Mouse (Mus musculus): ENCODE measurements around the gene Atxn10. TPM values are rescaled to one million over a fixed set of nuclear protein-coding genes. Genes with fewer than 3 reads are reported as not detected.

Gene Atxn10
- 24.4 and 66.8 TPM in 2 replicates for polyA plus RNA-seq (2011; ENCODE audit: insufficient read depth, insufficient read length, low replicate concordance, missing spikeins)

- Histone ChIP-seq H3K4me1 (ENCODE audit: control insufficient read depth, insufficient read depth, low read length) (no peaks in the 10 kb centered on the region; the same call in 1 of the 2 replicates), H3K4me3 (replicated peaks; ENCODE audit: control insufficient read depth, low read depth, low read length) (peak within 1 kb of the TSS; percentile 70), H3K27ac (ENCODE audit: control insufficient read depth, insufficient read depth, low read depth, low read length, poor library complexity) (peak within 1 kb of the TSS; percentile 99)
- 22% methylated on average over 15 of the region's 19 CpGs for WGBS
- TF ChIP-seq CTCF (IDR thresholded peaks at IDR 0.05; ENCODE audit: control insufficient read depth, insufficient read depth, low read length) (no peak), POLR2A (IDR thresholded peaks at IDR 0.05; ENCODE audit: borderline replicate concordance, control insufficient read depth, low read depth, low read length) (no peak)
Measured at GRCm38 (mm10) chr15:85335671-85336300, at the start of gene Atxn10. Atxn10 (plus strand) TSS chr15:85336245.

- WGBS, result 86% methylated on average over 3 of the region's 3 CpGs
- peak; percentile 23; the same call in 1 of the 2 replicates for TF ChIP-seq CTCF (IDR thresholded peaks at IDR 0.05; ENCODE audit: control insufficient read depth, insufficient read depth, low read length)
- no peak for TF ChIP-seq POLR2A (IDR thresholded peaks at IDR 0.05; ENCODE audit: borderline replicate concordance, control insufficient read depth, low read depth, low read length)
- Histone ChIP-seq H3K27ac (ENCODE audit: control insufficient read depth, insufficient read depth, low read depth, low read length, poor library complexity) (no peak overlapping the region), H3K4me3 (replicated peaks; ENCODE audit: control insufficient read depth, low read depth, low read length) (no peak overlapping the region), H3K4me1 (ENCODE audit: control insufficient read depth, insufficient read depth, low read length) (no peaks in the 10 kb centered on the region)
Measured at GRCm38 (mm10) chr15:85294632-85295031, 41.4 kb upstream of the Atxn10 start.

- 78% methylated on average over 8 of the region's 8 CpGs for WGBS
- Histone ChIP-seq H3K27ac (ENCODE audit: control insufficient read depth, insufficient read depth, low read depth, low read length, poor library complexity) (no peak overlapping the region), H3K4me1 (ENCODE audit: control insufficient read depth, insufficient read depth, low read length) (no peaks in the 10 kb centered on the region), H3K4me3 (replicated peaks; ENCODE audit: control insufficient read depth, low read depth, low read length) (no peak overlapping the region)
- TF ChIP-seq POLR2A (IDR thresholded peaks at IDR 0.05; ENCODE audit: borderline replicate concordance, control insufficient read depth, low read depth, low read length) (no peak), CTCF (IDR thresholded peaks at IDR 0.05; ENCODE audit: control insufficient read depth, insufficient read depth, low read length) (no peak)
Measured at GRCm38 (mm10) chr15:85295544-85295943, 40.5 kb upstream of the Atxn10 start.

GRCm38 (mm10) chr15:85295977-85296376 lies 40.1 kb upstream of the Atxn10 start:
- no peaks in the 10 kb centered on the region for H3K4me1 ChIP-seq (ENCODE audit: control insufficient read depth, insufficient read depth, low read length)
- H3K4me3 ChIP-seq (replicated peaks; ENCODE audit: control insufficient read depth, low read depth, low read length), result no peak overlapping the region
- WGBS, result 75% methylated on average over 2 of the region's 2 CpGs
- TF ChIP-seq POLR2A (IDR thresholded peaks at IDR 0.05; ENCODE audit: borderline replicate concordance, control insufficient read depth, low read depth, low read length) (no peak), CTCF (IDR thresholded peaks at IDR 0.05; ENCODE audit: control insufficient read depth, insufficient read depth, low read length) (no peak)
- no peak overlapping the region for H3K27ac ChIP-seq (ENCODE audit: control insufficient read depth, insufficient read depth, low read depth, low read length, poor library complexity)

GRCm38 (mm10) chr15:85296538-85296937 lies 39.5 kb upstream of the Atxn10 start:
- no peak for TF ChIP-seq CTCF (IDR thresholded peaks at IDR 0.05; ENCODE audit: control insufficient read depth, insufficient read depth, low read length)
- TF ChIP-seq POLR2A (IDR thresholded peaks at IDR 0.05; ENCODE audit: borderline replicate concordance, control insufficient read depth, low read depth, low read length), result no peak
- H3K4me3 ChIP-seq (replicated peaks; ENCODE audit: control insufficient read depth, low read depth, low read length), result no peak overlapping the region
- no peak overlapping the region for H3K27ac ChIP-seq (ENCODE audit: control insufficient read depth, insufficient read depth, low read depth, low read length, poor library complexity)
- no peaks in the 10 kb centered on the region for H3K4me1 ChIP-seq (ENCODE audit: control insufficient read depth, insufficient read depth, low read length)
- 78% methylated on average over 3 of the region's 3 CpGs for WGBS

GRCm38 (mm10) chr15:85298167-85298781 lies 37.8 kb upstream of the Atxn10 start:
- 63% methylated on average over 17 of the region's 17 CpGs for WGBS
- TF ChIP-seq POLR2A (IDR thresholded peaks at IDR 0.05; ENCODE audit: borderline replicate concordance, control insufficient read depth, low read depth, low read length), result no peak
- no peak for TF ChIP-seq CTCF (IDR thresholded peaks at IDR 0.05; ENCODE audit: control insufficient read depth, insufficient read depth, low read length)

GRCm38 (mm10) chr15:85298946-85299345 lies 37.1 kb upstream of the Atxn10 start:
- no peak overlapping the region for H3K4me3 ChIP-seq (replicated peaks; ENCODE audit: control insufficient read depth, low read depth, low read length)
- TF ChIP-seq POLR2A (IDR thresholded peaks at IDR 0.05; ENCODE audit: borderline replicate concordance, control insufficient read depth, low read depth, low read length) (no peak), CTCF (IDR thresholded peaks at IDR 0.05; ENCODE audit: control insufficient read depth, insufficient read depth, low read length) (no peak)
- H3K27ac ChIP-seq (ENCODE audit: control insufficient read depth, insufficient read depth, low read depth, low read length, poor library complexity), result no peak overlapping the region
- 80% methylated on average over 9 of the region's 9 CpGs for WGBS
- H3K4me1 ChIP-seq (ENCODE audit: control insufficient read depth, insufficient read depth, low read length), result no peaks in the 10 kb centered on the region

More at GRCm38 (mm10) chr15:85298167-85298781, 37.8 kb upstream of the Atxn10 start:
- H3K4me1 ChIP-seq (ENCODE audit: control insufficient read depth, insufficient read depth, low read length), result no peaks in the 10 kb centered on the region
- no peak overlapping the region for H3K4me3 ChIP-seq (replicated peaks; ENCODE audit: control insufficient read depth, low read depth, low read length)
- H3K27ac ChIP-seq (ENCODE audit: control insufficient read depth, insufficient read depth, low read depth, low read length, poor library complexity), result no peak overlapping the region

GRCm38 (mm10) chr15:85303241-85303640 lies 32.8 kb upstream of the Atxn10 start:
- WGBS, result 83% methylated on average over 4 of the region's 4 CpGs
- Histone ChIP-seq H3K4me3 (replicated peaks; ENCODE audit: control insufficient read depth, low read depth, low read length) (no peak overlapping the region), H3K27ac (ENCODE audit: control insufficient read depth, insufficient read depth, low read depth, low read length, poor library complexity) (no peak overlapping the region), H3K4me1 (ENCODE audit: control insufficient read depth, insufficient read depth, low read length) (no peaks in the 10 kb centered on the region)
- TF ChIP-seq CTCF (IDR thresholded peaks at IDR 0.05; ENCODE audit: control insufficient read depth, insufficient read depth, low read length) (no peak), POLR2A (IDR thresholded peaks at IDR 0.05; ENCODE audit: borderline replicate concordance, control insufficient read depth, low read depth, low read length) (no peak)

Measured in bone marrow, adult 2 months (tissue).